Comparison of ENCODE assay signal across 21 mouse cellular contexts in genomic region chrX:157501871-157502270, GRCm38 (mm10). TPM values are rescaled to one million over a fixed set of nuclear protein-coding genes. Genes with fewer than 3 reads are reported as not detected.
DNase-seq lines count a peak whose midpoint lies in the region; ATAC-seq and TF ChIP-seq lines count a peak whose summit lies in the region.
"Had no signal": no experiment of that assay in that cellular context is flagged by ENCODE, and none has a peak within 500 bp of the region (broad histone marks: within the 10 kb centered on the region; RNA-seq: fewer than 3 reads in every experiment).

No protein-coding gene starts in this region.

- no peaks in the 10 kb centered on the region for H3K27me3 ChIP-seq in lung, embryonic 15.5 days
- H3K27me3 ChIP-seq in myocyte (ENCODE audit: control insufficient read depth, insufficient read depth, insufficient read length), result no peaks in the 10 kb centered on the region
- H3K27me3 ChIP-seq: hindbrain, embryonic 15.5 days had no signal

- H3K79me2 ChIP-seq in myocyte (ENCODE audit: control insufficient read depth, insufficient read depth), result no peaks in the 10 kb centered on the region

- H3K27ac ChIP-seq in lung, embryonic 15.5 days, result 0 out of 2 replicates have a peak overlapping the region, but pooled peaks have one; percentile 57
- H3K27ac ChIP-seq: heart, adult 2 months; hindbrain, embryonic 12.5 days; hindbrain, embryonic 15.5 days had no signal

- H3K4me2 ChIP-seq in lung, embryonic 15.5 days, result no peak overlapping the region
- peak overlapping the region; percentile 12 for H3K4me2 ChIP-seq in myocyte (ENCODE audit: low read depth)
- H3K4me2 ChIP-seq: heart, embryonic 11.5 days; hindbrain, embryonic 12.5 days; hindbrain, embryonic 15.5 days had no signal

- H3K4me3 ChIP-seq in lung, embryonic 15.5 days, result no peak overlapping the region
- no peak overlapping the region for H3K4me3 ChIP-seq in myocyte
- H3K4me3 ChIP-seq: heart, adult 2 months; hindbrain, embryonic 12.5 days; hindbrain, embryonic 15.5 days had no signal

- no peak for DNase-seq in lung, postnatal 4 days
- peak; percentile 7 for DNase-seq in NIH3T3 (ENCODE audit: low read depth)
- peak; percentile 23 for DNase-seq in fat pad, adult 2 months (ENCODE audit: extremely low read depth, low read depth, low spot score)
- DNase-seq in ovary, adult 18-20 months (ENCODE audit: low spot score), result no peak
- DNase-seq: adrenal gland, adult 8-10 months; adrenal gland, postnatal 36 days; cerebellum, adult 18-20 months; cerebellum, adult 9-10 months; cerebellum, postnatal 14 days; forebrain, postnatal 0 days; gastrocnemius, postnatal 10 days; gastrocnemius, postnatal 36 days; heart, adult 2 months had no signal

- H3K9me3 ChIP-seq in lung, embryonic 15.5 days, result no peaks in the 10 kb centered on the region
- H3K9me3 ChIP-seq: hindbrain, embryonic 12.5 days; hindbrain, embryonic 15.5 days had no signal

- WGBS in lung, embryonic 15.5 days, result 47% methylated on average over 2 of the region's 2 CpGs

- no peak overlapping the region for H3ac ChIP-seq in myocyte (ENCODE audit: control insufficient read depth, insufficient read length)

- no peak for TF ChIP-seq POLR2A in myocyte (IDR thresholded peaks at IDR 0.05; ENCODE audit: insufficient read length, low read depth)

- no peak overlapping the region for H3K9ac ChIP-seq in lung, embryonic 15.5 days
- H3K9ac ChIP-seq: forebrain, postnatal 0 days; hindbrain, embryonic 12.5 days; hindbrain, embryonic 15.5 days had no signal

- H3K36me3 ChIP-seq in lung, embryonic 15.5 days, result no peaks in the 10 kb centered on the region
- H3K36me3 ChIP-seq in myocyte (ENCODE audit: control insufficient read depth, insufficient read depth), result no peaks in the 10 kb centered on the region
- H3K36me3 ChIP-seq: hindbrain, embryonic 12.5 days; hindbrain, embryonic 15.5 days had no signal

- peak; percentile 73; the same call in 1 of the 2 replicates for ATAC-seq in lung, embryonic 15.5 days (ENCODE audit: borderline replicate concordance, extremely low read depth, low FRiP score, low TSS enrichment)
- ATAC-seq: activated CD4-positive, CD25-positive, alpha-beta regulatory T cell, adult 4 months; CD4-positive, CD25-positive, alpha-beta regulatory T cell, adult 4 months; forebrain, embryonic 14.5 days; forebrain, postnatal 0 days had no signal

- no peaks in the 10 kb centered on the region for H3K4me1 ChIP-seq in lung, embryonic 15.5 days
- H3K4me1 ChIP-seq: hindbrain, embryonic 12.5 days; hindbrain, embryonic 15.5 days had no signal

TF ChIP-seq in myocyte, 11 proteins besides CTCF, POLR2A, EP300 and RAD21:
- TF ChIP-seq CEBPB (IDR thresholded peaks at IDR 0.05; ENCODE audit: insufficient read depth, poor library complexity, severe bottlenecking) (0 out of 2 replicates have a peak, but pooled peaks have one; percentile 12), SRF (IDR thresholded peaks at IDR 0.05; ENCODE audit: control insufficient read depth, insufficient read length, low read depth) (no peak), E2F4 (IDR thresholded peaks at IDR 0.05; ENCODE audit: insufficient read depth) (no peak), REST (IDR thresholded peaks at IDR 0.05; ENCODE audit: insufficient read depth, insufficient read length) (no peak)

RNA-seq across cellular contexts. Expression of gene Sms, which starts 9.8 kb away (rescaled TPM):
- 64.4 and 65.6 TPM in 2 replicates for polyA plus RNA-seq in lung, embryonic 15.5 days (2015; fragmentation: Nextera tagmentation; extraction: Ambion mirVana)
- 36.0 TPM for polyA plus RNA-seq in myocyte (2012; fragmentation: generic; extraction: Trizol)

Comparison
In these comparisons a context has a peak if more than half of its experiments do, and no peak if none do; other contexts are left out.
1. DNase-seq: peak in NIH3T3 (single experiment) and fat pad, adult 2 months (single experiment); none in lung, postnatal 4 days (0 of 2) and ovary, adult 18-20 months (single experiment).